Mouse (Mus musculus): Measurements from ENCODE around the gene Rnf213.

- TF ChIP-seq CTCF (IDR thresholded peaks at IDR 0.05; ENCODE audit: control insufficient read depth, insufficient read depth, low read length) (no peak), POLR2A (IDR thresholded peaks at IDR 0.05; ENCODE audit: borderline replicate concordance, control insufficient read depth, low read depth, low read length) (no peak)
These were observed 127.8 kb downstream of the Rnf213 start for GRCm38 (mm10) chr11:119520713-119521063.

Data from bone marrow, adult 2 months (tissue).